Mouse (Mus musculus): ENCODE data around the gene Crip2.

DNA sequence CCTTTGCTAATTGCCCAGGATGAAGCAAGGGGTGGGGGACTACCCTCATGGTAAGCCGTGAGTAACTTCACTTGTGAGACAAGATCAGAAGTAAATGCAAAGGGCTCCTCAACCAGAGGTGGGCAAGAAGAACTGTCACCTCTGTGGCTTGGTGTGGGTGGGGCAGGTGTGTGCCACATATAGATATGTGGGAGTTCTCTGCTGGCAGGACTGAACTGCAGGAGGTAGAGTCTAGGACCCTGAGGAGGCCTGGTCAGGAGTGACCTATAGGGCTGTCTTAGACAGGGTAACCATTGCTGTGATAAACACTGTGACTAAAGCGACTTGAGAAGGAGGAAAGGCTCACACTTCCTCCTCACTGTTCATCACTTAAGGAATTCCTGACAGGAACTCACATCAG is 53.4 kb downstream of the Crip2 start:
- no peak for TF ChIP-seq POLR2A (IDR thresholded peaks at IDR 0.05; ENCODE audit: low read depth, low read length)
- no peak for TF ChIP-seq CTCF (IDR thresholded peaks at IDR 0.05; ENCODE audit: borderline replicate concordance, insufficient read depth, low read length)
